Comparison of ENCODE assay signal across 11 mouse cellular contexts in the genomic region with DNA sequence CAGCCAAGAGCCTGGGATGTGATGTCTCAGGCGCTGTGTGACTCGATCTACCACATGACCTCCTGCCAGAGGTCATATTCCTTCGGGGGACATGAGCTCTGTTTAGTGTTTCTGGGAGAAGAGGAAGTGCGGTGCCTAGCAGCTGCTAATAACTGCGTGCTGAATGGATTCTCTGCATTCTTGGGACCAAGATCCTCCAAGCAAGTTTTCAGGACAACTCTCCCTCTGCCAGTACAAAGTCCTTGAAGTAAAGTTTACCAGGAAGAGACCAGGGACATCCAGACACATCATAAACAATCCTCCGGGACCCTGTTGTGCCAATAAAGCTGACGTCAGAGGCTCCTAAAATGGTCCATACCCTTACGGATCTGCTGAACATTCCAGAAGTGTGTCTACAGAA. TPM values are rescaled to one million over a fixed set of nuclear protein-coding genes. Genes with fewer than 3 reads are reported as not detected.
DNase-seq lines count a peak whose midpoint lies in the region; ATAC-seq lines count a peak whose summit lies in the region.
"Had no signal": no experiment of that assay in that cellular context is flagged by ENCODE, and none has a peak within 500 bp of the region (broad histone marks: within the 10 kb centered on the region; RNA-seq: fewer than 3 reads in every experiment).

No protein-coding gene starts in this region.

- no peak overlapping the region for H3K4me2 ChIP-seq in heart, embryonic 14.5 days (ENCODE audit: low read length)

- H3K9ac ChIP-seq in heart, embryonic 14.5 days (ENCODE audit: low read length): no peak overlapping the region

- H3K4me3 ChIP-seq in heart, embryonic 14.5 days (ENCODE audit: control insufficient read depth in 1 of 2, insufficient read depth in 1 of 2, low read depth in 1 of 2, low read length in 2 of 2): no peak overlapping the region

- peaks cover 34 to 54% of the 10 kb centered on the region in 2 experiments for H3K4me1 ChIP-seq in heart, embryonic 14.5 days (ENCODE audit: control insufficient read depth in 2 of 2, insufficient read depth in 2 of 2, low read length in 2 of 2)

- H3K9me3 ChIP-seq in heart, embryonic 14.5 days (ENCODE audit: control insufficient read depth, low read length): no peaks in the 10 kb centered on the region

- WGBS in heart, embryonic 14.5 days: 20% methylated on average over 8 of the region's 8 CpGs

- H3K27ac ChIP-seq in heart, embryonic 14.5 days (replicated peaks in 1 of 2; ENCODE audit: control insufficient read depth in 1 of 2, insufficient read depth in 1 of 2, low read depth in 2 of 2, low read length in 2 of 2): peak overlapping the region; percentile 27 to 74

- H3K36me3 ChIP-seq in heart, embryonic 14.5 days (ENCODE audit: control insufficient read depth, insufficient read depth, low read length): peaks cover 17% of the 10 kb centered on the region

- ATAC-seq in heart, embryonic 14.5 days (ENCODE audit: insufficient number of reproducible peaks, insufficient read depth, low FRiP score, low read depth): no peak
- ATAC-seq in frontal cortex, adult (ENCODE audit: low TSS enrichment): no peak
- ATAC-seq: forebrain, embryonic 14.5 days had no signal

- H3K27me3 ChIP-seq in heart, embryonic 14.5 days (ENCODE audit: control insufficient read depth, insufficient read depth, low read length): no peaks in the 10 kb centered on the region

- peak; percentile 94 for DNase-seq in heart, adult 11 months
- DNase-seq in heart, postnatal 4 days: no peak
- DNase-seq in kidney, postnatal 10 days: peak; percentile 38
- no peak for DNase-seq in kidney, adult 18-20 months
- peak; percentile 39 for DNase-seq in mesoderm, embryonic 11.5 days (ENCODE audit: low read depth, low spot score)
- DNase-seq in frontal cortex, postnatal 25 days (ENCODE audit: low spot score in 2 of 2): no peak
- DNase-seq: adrenal gland, adult 2 months; thymus, postnatal 4 days had no signal

RNA-seq across cellular contexts. Expression of a gene that starts 46.5 kb away (rescaled TPM):
- 10 to 100 TPM; 65.0 to 65.2 TPM for total RNA-seq in heart, postnatal 4 days (2021)
- 121 TPM in 2 replicates for polyA plus RNA-seq in heart, embryonic 14.5 days (2014; fragmentation: Nextera tagmentation; extraction: Ambion mirVana)

Comparison
In these comparisons a context has a peak if more than half of its experiments do, and no peak if none do; other contexts are left out.
1. DNase-seq: peak in heart, adult 11 months (single experiment), kidney, postnatal 10 days (single experiment) and mesoderm, embryonic 11.5 days (single experiment); none in heart, postnatal 4 days (single experiment), kidney, adult 18-20 months (single experiment) and frontal cortex, postnatal 25 days (0 of 2).